Mouse (Mus musculus): Measurements from ENCODE around the gene Slc16a7.

GRCm38 (mm10) chr10:125185387-125185786 lies 203.9 kb downstream of the Slc16a7 start:
- TF ChIP-seq CTCF (IDR thresholded peaks at IDR 0.05; ENCODE audit: low read depth, low read length) (no peak), GATA1 (IDR thresholded peaks at IDR 0.05; ENCODE audit: borderline replicate concordance, low read length) (no peak), TAL1 (conservative IDR thresholded peaks at IDR 0.05; ENCODE audit: low read depth, low read length) (no peak), POLR2AphosphoS5 (IDR thresholded peaks at IDR 0.05; ENCODE audit: insufficient replicate concordance, low read depth, low read length) (no peak), GATA2 (IDR thresholded peaks at IDR 0.05; ENCODE audit: borderline replicate concordance, low read depth, low read length) (no peak)
